Mouse (Mus musculus): ENCODE data around the gene 4930544D05Rik. TPM values are rescaled to one million over a fixed set of nuclear protein-coding genes. Genes with fewer than 3 reads are reported as not detected.

Gene 4930544D05Rik
- polyA plus RNA-seq, 1 experiment: not detected

- no peak for TF ChIP-seq GATA1 (IDR thresholded peaks at IDR 0.05; ENCODE audit: low read length)
These were observed 41.3 kb downstream of the 4930544D05Rik start, which contains the start of gene Eno3 for GRCm38 (mm10) chr11:70656964-70657363. Eno3 (plus strand) TSS chr11:70657202.

DNA sequence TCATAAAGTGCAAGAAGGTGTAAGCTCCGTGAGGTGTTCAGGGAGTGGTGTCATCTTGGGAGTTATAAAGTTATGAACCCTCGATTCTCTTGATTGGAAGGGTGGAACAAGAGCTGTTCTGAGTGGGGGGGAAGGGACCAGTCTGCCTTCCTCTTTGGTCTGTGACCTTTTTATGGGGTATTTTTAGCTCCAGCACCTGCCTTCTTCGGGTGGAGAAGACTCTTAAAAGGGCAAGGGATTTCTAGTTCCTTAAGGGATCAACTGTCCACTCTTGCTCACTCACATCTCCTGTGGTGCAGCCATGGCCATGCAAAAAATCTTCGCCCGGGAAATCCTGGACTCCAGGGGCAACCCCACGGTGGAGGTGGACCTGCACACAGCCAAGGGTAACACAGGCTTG is 41.9 kb downstream of the 4930544D05Rik start:
- no peak for TF ChIP-seq GATA1 (IDR thresholded peaks at IDR 0.05; ENCODE audit: low read length)

DNA sequence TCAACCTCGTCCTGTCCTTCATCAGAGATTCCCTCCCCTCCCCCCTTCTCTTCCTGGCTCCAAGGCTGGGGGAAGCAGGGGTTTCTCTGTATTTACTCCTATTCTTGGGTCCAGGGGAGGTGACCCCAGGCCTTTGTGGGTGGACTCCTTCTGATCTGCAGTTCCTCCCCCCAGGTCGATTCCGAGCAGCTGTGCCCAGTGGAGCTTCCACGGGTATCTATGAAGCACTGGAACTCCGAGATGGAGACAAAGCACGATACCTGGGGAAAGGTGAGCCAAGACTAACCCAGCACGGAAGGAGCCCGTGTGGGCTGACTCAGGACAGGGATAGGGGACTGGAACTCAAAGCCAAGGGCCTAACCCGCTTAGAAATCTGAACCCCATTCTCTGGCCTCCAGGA is 42.3 kb downstream of the 4930544D05Rik start:
- TF ChIP-seq GATA1 (IDR thresholded peaks at IDR 0.05; ENCODE audit: low read length): no peak

GRCm38 (mm10) chr11:70658521-70658920 is 42.9 kb downstream of the 4930544D05Rik start:
- TF ChIP-seq GATA1 (IDR thresholded peaks at IDR 0.05; ENCODE audit: low read length): no peak

- TF ChIP-seq GATA1 (IDR thresholded peaks at IDR 0.05; ENCODE audit: low read length): no peak
These were observed 43.3 kb downstream of the 4930544D05Rik start for GRCm38 (mm10) chr11:70658942-70659341.

GRCm38 (mm10) chr11:70660571-70660970 is 44.9 kb downstream of the 4930544D05Rik start:
- no peak for TF ChIP-seq GATA1 (IDR thresholded peaks at IDR 0.05; ENCODE audit: low read length)

- TF ChIP-seq GATA1 (IDR thresholded peaks at IDR 0.05; ENCODE audit: low read length): no peak
These were observed 47.5 kb downstream of the 4930544D05Rik start for GRCm38 (mm10) chr11:70663101-70663500.

- TF ChIP-seq GATA1 (IDR thresholded peaks at IDR 0.05; ENCODE audit: low read length): no peak
These were observed 48.3 kb downstream of the 4930544D05Rik start for GRCm38 (mm10) chr11:70663957-70664356.

GRCm38 (mm10) chr11:70664741-70665140 is 49.1 kb downstream of the 4930544D05Rik start:
- TF ChIP-seq GATA1 (IDR thresholded peaks at IDR 0.05; ENCODE audit: low read length): no peak

Other genes starting within 250 kb of the 4930544D05Rik start
- gene Pelp1, start 205.8 kb upstream of the 4930544D05Rik start, polyA plus RNA-seq (2012): 97.1 and 115 TPM in 2 replicates
- gene Arrb2, start 183.2 kb upstream of the 4930544D05Rik start, polyA plus RNA-seq (2012): 202 and 316 TPM in 2 replicates
- gene Med11, start 163.9 kb upstream of the 4930544D05Rik start, polyA plus RNA-seq (2012): 13.3 and 29.5 TPM in 2 replicates
- gene Zmynd15, start 156.4 kb upstream of the 4930544D05Rik start, polyA plus RNA-seq (2012): not detected in 2 replicates
- gene Cxcl16, start 155.9 kb upstream of the 4930544D05Rik start, polyA plus RNA-seq (2012): not detected in 2 replicates
- not detected in 2 replicates for gene Tm4sf5, start 110.6 kb upstream of the 4930544D05Rik start, polyA plus RNA-seq (2012)
- not detected in 2 replicates for gene Vmo1, start 101.2 kb upstream of the 4930544D05Rik start, polyA plus RNA-seq (2012)
- gene Gltpd2, start 96.7 kb upstream of the 4930544D05Rik start, polyA plus RNA-seq (2012): not detected in 2 replicates
- gene Psmb6, start 90.5 kb upstream of the 4930544D05Rik start, polyA plus RNA-seq (2012): 201 and 213 TPM in 2 replicates
- gene Gm40193, start 82.9 kb upstream of the 4930544D05Rik start, polyA plus RNA-seq (2012): not detected in 2 replicates
- gene Pld2, start 75.8 kb upstream of the 4930544D05Rik start, polyA plus RNA-seq (2012): 0.02 and 0.04 TPM in 2 replicates
- gene Mink1, start 53.0 kb upstream of the 4930544D05Rik start, polyA plus RNA-seq (2012): 99.2 and 116 TPM in 2 replicates
- gene Chrne, start 3.4 kb downstream of the 4930544D05Rik start, polyA plus RNA-seq (2012): not detected in 2 replicates
- 30.8 and 34.3 TPM in 2 replicates for gene Gp1ba, start 23.3 kb downstream of the 4930544D05Rik start, polyA plus RNA-seq (2012)
- gene Rnf167, start 31.4 kb downstream of the 4930544D05Rik start, polyA plus RNA-seq (2012): 82.3 and 110 TPM in 2 replicates
- gene Slc25a11, start 31.6 kb downstream of the 4930544D05Rik start, polyA plus RNA-seq (2012): 98.8 and 132 TPM in 2 replicates
- 4,535 and 5,925 TPM in 2 replicates for gene Pfn1, start 38.8 kb downstream of the 4930544D05Rik start, polyA plus RNA-seq (2012)
- gene Eno3, start 41.4 kb downstream of the 4930544D05Rik start, polyA plus RNA-seq (2012): 3.4 and 6.5 TPM in 2 replicates
- 207 and 222 TPM in 2 replicates for gene Spag7, start 53.6 kb downstream of the 4930544D05Rik start, polyA plus RNA-seq (2012)
- gene Camta2, start 72.3 kb downstream of the 4930544D05Rik start, polyA plus RNA-seq (2012): 18.0 and 30.8 TPM in 2 replicates
- 0.17 and 0.21 TPM in 2 replicates for gene Inca1, start 84.3 kb downstream of the 4930544D05Rik start, polyA plus RNA-seq (2012)
- 32.5 and 39.5 TPM in 2 replicates for gene Kif1c, start 84.7 kb downstream of the 4930544D05Rik start, polyA plus RNA-seq (2012)
- gene Zfp3, start 148.4 kb downstream of the 4930544D05Rik start, polyA plus RNA-seq (2012): 2.6 and 3.6 TPM in 2 replicates
- gene Scimp, start 196.7 kb downstream of the 4930544D05Rik start, polyA plus RNA-seq (2012): not detected in 2 replicates
- gene Rabep1, start 228.9 kb downstream of the 4930544D05Rik start, polyA plus RNA-seq (2012): 19.5 and 24.2 TPM in 2 replicates

All from G1E-ER4 (cell line).